Mouse (Mus musculus) limb, embryonic 10.5 days (tissue): ENCODE measurements around the gene Traf1. TPM values are rescaled to one million over a fixed set of nuclear protein-coding genes. Genes with fewer than 3 reads are reported as not detected.
A peak's percentile ranks its signal among the peaks of the same experiment; 100 is the strongest.

ENCODE experiments used
- DNase-seq: peaks from one replicate; pipeline ENCODE4 v3.0.0-alpha.2; 2017; ENCODE audit warnings: low spot score
- H3K27ac ChIP-seq: fragments of 300-500 bp; sonication (generic); 2 replicates; pipeline ENCODE4 v1.5.1; 2016; ENCODE audit warnings: mild to moderate bottlenecking
- H3K27me3 ChIP-seq: fragments of 300-500 bp; sonication (generic); 2 replicates; pipeline ENCODE4 v1.6.1; 2016; ENCODE audit warnings: low read depth, mild to moderate bottlenecking; ENCODE audit not compliant: poor library complexity, severe bottlenecking
- H3K36me3 ChIP-seq: fragments of 300-500 bp; sonication (generic); 2 replicates; pipeline ENCODE4 v1.6.1; 2016; ENCODE audit warnings: mild to moderate bottlenecking, moderate library complexity
- H3K4me1 ChIP-seq: fragments of 300-500 bp; sonication (generic); 2 replicates; pipeline ENCODE4 v1.6.1; 2016
- H3K4me3 ChIP-seq: fragments of 300-500 bp; sonication (generic); 2 replicates; pipeline ENCODE4 v1.5.1; 2016; ENCODE audit warnings: mild to moderate bottlenecking, moderate library complexity
- H3K9me3 ChIP-seq: fragments of 300-500 bp; sonication (generic); replicated peaks from 2 replicates; pipeline ENCODE4 v1.6.1; 2016; ENCODE audit warnings: mild to moderate bottlenecking
- WGBS: fragments of 180-500 bp; shearing (Covaris S2); methylation state at CpG from one replicate; pipeline ENCODE4 v1.1.7; 2016; 5-methylcytosine and 5-hydroxymethylcytosine counted together
- polyA plus RNA-seq: library from polyadenylated mRNA; unstranded; fragments of >200 nt; fragmentation: Nextera tagmentation; extraction: Ambion mirVana; gene quantifications from 2 replicates; pipeline ENCODE4 v1.2.1, GENCODE M21; 2016

Gene Traf1
- polyA plus RNA-seq, 1 experiment from 2014 or later: not detected

GRCm38 (mm10) chr2:34979459-34980011, 18.0 kb upstream of the Traf1 start:
- Histone ChIP-seq H3K27ac (no peak overlapping the region), H3K4me3 (no peak overlapping the region), H3K4me1 (peaks cover 25% of the 10 kb centered on the region), H3K36me3 (no peaks in the 10 kb centered on the region), H3K27me3 (no peaks in the 10 kb centered on the region), H3K9me3 (no peaks in the 10 kb centered on the region)
- 82% methylated on average over 3 of the region's 3 CpGs for WGBS
- no peak for DNase-seq

- Histone ChIP-seq H3K27me3 (no peaks in the 10 kb centered on the region), H3K36me3 (no peaks in the 10 kb centered on the region), H3K4me1 (peaks cover 22% of the 10 kb centered on the region), H3K9me3 (no peaks in the 10 kb centered on the region), H3K4me3 (no peak overlapping the region), H3K27ac (no peak overlapping the region)
- WGBS: 97% methylated on average over 2 of the region's 2 CpGs
- DNase-seq: no peak
These were observed 16.7 kb upstream of the Traf1 start for GRCm38 (mm10) chr2:34978226-34978625.

- H3K27me3 ChIP-seq: no peaks in the 10 kb centered on the region
- no peak for DNase-seq
- no peaks in the 10 kb centered on the region for H3K36me3 ChIP-seq
- H3K27ac ChIP-seq: no peak overlapping the region
- H3K4me3 ChIP-seq: no peak overlapping the region
- WGBS: 83% methylated on average over 8 of the region's 8 CpGs
- no peaks in the 10 kb centered on the region for H3K9me3 ChIP-seq
- peaks cover 11% of the 10 kb centered on the region for H3K4me1 ChIP-seq
These were observed 15.5 kb upstream of the Traf1 start for GRCm38 (mm10) chr2:34976945-34977658.

GRCm38 (mm10) chr2:34976447-34976846, 14.9 kb upstream of the Traf1 start:
- H3K4me3 ChIP-seq: no peak overlapping the region
- no peaks in the 10 kb centered on the region for H3K36me3 ChIP-seq
- peaks cover 7% of the 10 kb centered on the region; the same call in 1 of the 2 replicates for H3K4me1 ChIP-seq
- DNase-seq: no peak
- no peak overlapping the region for H3K27ac ChIP-seq
- WGBS: 94% methylated on average over 6 of the region's 6 CpGs
- H3K27me3 ChIP-seq: no peaks in the 10 kb centered on the region
- H3K9me3 ChIP-seq: no peaks in the 10 kb centered on the region

- Histone ChIP-seq H3K4me3 (no peak overlapping the region), H3K27me3 (no peaks in the 10 kb centered on the region), H3K36me3 (no peaks in the 10 kb centered on the region), H3K27ac (no peak overlapping the region), H3K4me1 (peaks cover 8% of the 10 kb centered on the region; the same call in 1 of the 2 replicates), H3K9me3 (no peaks in the 10 kb centered on the region)
- 85% methylated on average over 8 of the region's 8 CpGs for WGBS
- no peak for DNase-seq
These were observed 11.5 kb upstream of the Traf1 start for GRCm38 (mm10) chr2:34973087-34973486.

- no peak for DNase-seq
- H3K4me1 ChIP-seq: peaks cover 8% of the 10 kb centered on the region; the same call in 1 of the 2 replicates
- H3K27me3 ChIP-seq: no peaks in the 10 kb centered on the region
- no peak overlapping the region for H3K27ac ChIP-seq
- 71% methylated on average over 11 of the region's 11 CpGs for WGBS
- no peaks in the 10 kb centered on the region for H3K36me3 ChIP-seq
- no peaks in the 10 kb centered on the region for H3K9me3 ChIP-seq
- H3K4me3 ChIP-seq: no peak overlapping the region
These were observed 9.7 kb upstream of the Traf1 start for GRCm38 (mm10) chr2:34971080-34971888.

GRCm38 (mm10) chr2:34970092-34970750, 8.6 kb upstream of the Traf1 start:
- Histone ChIP-seq H3K27me3 (no peaks in the 10 kb centered on the region), H3K36me3 (no peaks in the 10 kb centered on the region), H3K4me3 (no peak overlapping the region), H3K4me1 (peaks cover 16% of the 10 kb centered on the region), H3K9me3 (no peaks in the 10 kb centered on the region), H3K27ac (no peak overlapping the region)
- WGBS: 35% methylated on average over 9 of the region's 9 CpGs
- DNase-seq: peak; percentile 89

- WGBS: 87% methylated on average over 7 of the region's 7 CpGs
- no peak overlapping the region for H3K4me3 ChIP-seq
- no peak overlapping the region for H3K27ac ChIP-seq
- H3K9me3 ChIP-seq: no peaks in the 10 kb centered on the region
- H3K36me3 ChIP-seq: no peaks in the 10 kb centered on the region
- peaks cover 19% of the 10 kb centered on the region for H3K4me1 ChIP-seq
- no peak for DNase-seq
- no peaks in the 10 kb centered on the region for H3K27me3 ChIP-seq
These were observed 7.6 kb upstream of the Traf1 start for GRCm38 (mm10) chr2:34969166-34969565.

GRCm38 (mm10) chr2:34966243-34966934, 4.8 kb upstream of the Traf1 start:
- peaks cover 27% of the 10 kb centered on the region for H3K4me1 ChIP-seq
- DNase-seq: no peak
- no peak overlapping the region for H3K27ac ChIP-seq
- no peak overlapping the region for H3K4me3 ChIP-seq
- H3K27me3 ChIP-seq: peaks cover 10% of the 10 kb centered on the region
- H3K36me3 ChIP-seq: no peaks in the 10 kb centered on the region
- 90% methylated on average over 8 of the region's 8 CpGs for WGBS
- no peaks in the 10 kb centered on the region for H3K9me3 ChIP-seq

GRCm38 (mm10) chr2:34965806-34966205, 4.2 kb upstream of the Traf1 start:
- WGBS: 78% methylated on average over 8 of the region's 8 CpGs
- no peak overlapping the region for H3K4me3 ChIP-seq
- no peaks in the 10 kb centered on the region for H3K9me3 ChIP-seq
- DNase-seq: no peak
- peaks cover 27% of the 10 kb centered on the region for H3K4me1 ChIP-seq
- H3K27ac ChIP-seq: peak overlapping the region; percentile 17; the same call in 1 of the 2 replicates
- peaks cover 16% of the 10 kb centered on the region for H3K27me3 ChIP-seq
- H3K36me3 ChIP-seq: no peaks in the 10 kb centered on the region

GRCm38 (mm10) chr2:34965293-34965692, 3.7 kb upstream of the Traf1 start:
- 31% methylated on average over 9 of the region's 9 CpGs for WGBS
- Histone ChIP-seq H3K4me3 (peak overlapping the region; percentile 16; the same call in 1 of the 2 replicates), H3K27me3 (peaks cover 21% of the 10 kb centered on the region), H3K27ac (peak overlapping the region; percentile 17; the same call in 1 of the 2 replicates), H3K9me3 (no peaks in the 10 kb centered on the region), H3K4me1 (peaks cover 27% of the 10 kb centered on the region), H3K36me3 (no peaks in the 10 kb centered on the region)
- peak; percentile 68 for DNase-seq

- Histone ChIP-seq H3K9me3 (no peaks in the 10 kb centered on the region), H3K36me3 (no peaks in the 10 kb centered on the region), H3K27me3 (peaks cover 25% of the 10 kb centered on the region), H3K4me1 (peaks cover 27% of the 10 kb centered on the region), H3K27ac (no peak overlapping the region), H3K4me3 (no peak overlapping the region)
- DNase-seq: no peak
- WGBS: 86% methylated on average over 9 of the region's 9 CpGs
These were observed 3.1 kb upstream of the Traf1 start for GRCm38 (mm10) chr2:34964651-34965050.
